Mouse (Mus musculus): ENCODE results near the gene Exoc2.

DNA sequence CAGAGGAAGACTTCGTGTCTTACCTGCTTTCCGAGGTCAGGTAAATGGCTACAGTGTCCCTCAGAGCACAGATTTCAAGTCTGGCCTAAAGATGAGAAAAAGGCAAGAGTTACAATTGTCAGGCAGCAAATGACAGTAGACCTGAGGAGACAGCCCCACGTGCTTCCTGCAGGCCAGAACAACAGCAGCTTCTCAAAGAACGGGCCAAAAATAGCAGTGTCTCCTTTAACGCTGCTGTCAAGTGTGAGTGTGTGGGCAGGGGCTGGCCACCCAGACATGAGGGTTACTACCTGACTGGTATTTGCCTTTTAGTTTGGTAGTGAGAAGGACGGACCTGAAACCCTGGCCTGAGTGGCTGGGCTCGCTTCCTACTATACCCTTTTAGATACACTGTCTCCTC, 153.3 kb downstream of the Exoc2 start:
- TF ChIP-seq CTCF (IDR thresholded peaks at IDR 0.05; ENCODE audit: low read depth), result no peak
- no peak for TF ChIP-seq EP300 (IDR thresholded peaks at IDR 0.05; ENCODE audit: low read depth)
